ENCODE assay signal across 9 mouse cellular contexts in the genomic region with DNA sequence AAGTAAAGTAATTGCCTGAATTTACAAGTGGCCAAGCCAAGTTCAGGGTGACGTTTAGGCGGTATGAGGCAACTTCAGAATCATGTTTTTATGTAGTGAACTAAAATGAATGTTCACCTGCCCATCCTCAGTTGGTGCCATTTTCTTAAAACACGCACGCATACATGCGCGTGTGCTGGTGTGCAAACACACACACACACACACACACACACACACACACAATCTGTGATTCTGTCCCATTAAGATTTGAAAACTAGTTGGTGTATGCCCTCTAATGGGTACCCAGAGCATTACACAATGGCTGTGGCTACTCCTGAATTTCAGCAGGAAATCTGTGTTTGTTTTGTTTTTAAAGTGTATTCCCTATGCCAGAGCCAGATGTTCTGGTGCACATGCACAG. TPM values are rescaled to one million over a fixed set of nuclear protein-coding genes. Genes with fewer than 3 reads are reported as not detected.
DNase-seq lines count a peak whose midpoint lies in the region; ATAC-seq lines count a peak whose summit lies in the region.
"Had no signal": no experiment of that assay in that cellular context is flagged by ENCODE, and none has a peak within 500 bp of the region (broad histone marks: within the 10 kb centered on the region; RNA-seq: fewer than 3 reads in every experiment).

No protein-coding gene starts in this region.

- no peak overlapping the region for H3K27ac ChIP-seq in heart, embryonic 11.5 days (ENCODE audit: low read depth, low read length)

- H3K4me3 ChIP-seq in heart, embryonic 11.5 days (ENCODE audit: low read depth, low read length) = no peak overlapping the region

- no peak for ATAC-seq in heart, embryonic 11.5 days (replicated peaks; ENCODE audit: insufficient number of reproducible peaks, low FRiP score, low TSS enrichment)
- ATAC-seq in megakaryocyte progenitor cell, adult 5-6 weeks (replicated peaks; ENCODE audit: poor library complexity) = peak; percentile 83

- no peaks in the 10 kb centered on the region for H3K4me1 ChIP-seq in heart, embryonic 11.5 days (ENCODE audit: control insufficient read depth, insufficient read depth, low read length)

- H3K9ac ChIP-seq in heart, embryonic 11.5 days (ENCODE audit: low read depth, low read length) = no peak overlapping the region

- DNase-seq in heart, adult 18-20 months = peak; percentile 30 to 72
- DNase-seq in CD4-positive, CD25-positive, alpha-beta regulatory T cell, adult 2 months (ENCODE audit: low read depth, low spot score) = peak; percentile 43
- peak; percentile 15 for DNase-seq in adrenal gland, postnatal 25 days
- DNase-seq in heart, postnatal 4 days = peak; percentile 48
- peak; percentile 30 to 44 for DNase-seq in layer of hippocampus, postnatal 14 days (ENCODE audit: low spot score in 2 of 2)
- no peak for DNase-seq in c-Kit-positive CD71-positive TER-119-positive erythroid progenitor cells, embryonic 14.5 days (ENCODE audit: low spot score)

- WGBS in heart, embryonic 11.5 days (ENCODE audit: insufficient replicate concordance) = 80% methylated on average over 6 of the region's 6 CpGs

- no peaks in the 10 kb centered on the region for H3K9me3 ChIP-seq in heart, embryonic 11.5 days (replicated peaks; ENCODE audit: control insufficient read depth, low read length)

- no peaks in the 10 kb centered on the region for H3K36me3 ChIP-seq in heart, embryonic 11.5 days (ENCODE audit: control insufficient read depth, insufficient read depth, low read length)

- H3K27me3 ChIP-seq in heart, embryonic 11.5 days (ENCODE audit: control insufficient read depth, insufficient read depth, low read length) = no peaks in the 10 kb centered on the region

- H3K4me2 ChIP-seq in heart, embryonic 11.5 days = no peak overlapping the region

RNA-seq across cellular contexts. Expression of a gene that starts 7.2 kb away (rescaled TPM):
- not detected for total RNA-seq in heart, adult 18-20 months (2021)
- polyA plus RNA-seq in heart, embryonic 11.5 days (2014; fragmentation: Nextera tagmentation; extraction: Ambion mirVana) = not detected in 2 replicates
- total RNA-seq in adrenal gland, postnatal 25 days (2021) = not detected in 2 replicates
- not detected for total RNA-seq in heart, postnatal 4 days (2021)
- not detected for total RNA-seq in layer of hippocampus, postnatal 14 days (2021)
- not detected in 2 replicates for total RNA-seq in megakaryocyte progenitor cell, adult 5-6 weeks (2015)
- total RNA-seq in megakaryocyte progenitor cell, adult 5-6 weeks (2017) = not detected in 2 replicates
- polyA plus RNA-seq: intestine, embryonic 14.5 days had no signal

RNA-seq across cellular contexts. Expression of a gene that starts 14.6 kb away (rescaled TPM):
- total RNA-seq in heart, adult 18-20 months (2021) = not detected
- not detected in 2 replicates for polyA plus RNA-seq in heart, embryonic 11.5 days (2014; fragmentation: Nextera tagmentation; extraction: Ambion mirVana)
- total RNA-seq in adrenal gland, postnatal 25 days (2021) = not detected in 2 replicates
- total RNA-seq in heart, postnatal 4 days (2021) = not detected
- total RNA-seq in layer of hippocampus, postnatal 14 days (2021) = not detected
- 0.22 TPM in 1 of 2 replicates, not detected in the other for total RNA-seq in megakaryocyte progenitor cell, adult 5-6 weeks (2015)
- not detected in 2 replicates for total RNA-seq in megakaryocyte progenitor cell, adult 5-6 weeks (2017)
- polyA plus RNA-seq: intestine, embryonic 14.5 days had no signal

RNA-seq across cellular contexts. Expression of a gene that starts 46.1 kb away (rescaled TPM):
- 10 to 100 TPM; 36.5 to 37.9 TPM for total RNA-seq in heart, adult 18-20 months (2021)
- 45.7 and 67.7 TPM in 2 replicates for polyA plus RNA-seq in heart, embryonic 11.5 days (2014; fragmentation: Nextera tagmentation; extraction: Ambion mirVana)
- 15.8 and 19.6 TPM in 2 replicates for total RNA-seq in adrenal gland, postnatal 25 days (2021)
- 10 to 100 TPM; 17.5 to 18.0 TPM for total RNA-seq in heart, postnatal 4 days (2021)
- total RNA-seq in layer of hippocampus, postnatal 14 days (2021) = 10 to 100 TPM; 45.4 to 53.0 TPM
- total RNA-seq in megakaryocyte progenitor cell, adult 5-6 weeks (2015) = 68.8 and 73.1 TPM in 2 replicates
- total RNA-seq in megakaryocyte progenitor cell, adult 5-6 weeks (2017) = 28.9 and 34.3 TPM in 2 replicates
